Mouse (Mus musculus) ES-E14 (cell line): ENCODE results near the gene Hspb11. TPM values are rescaled to one million over a fixed set of nuclear protein-coding genes. Genes with fewer than 3 reads are reported as not detected.

Experiments used
- DNase-seq: peaks from one replicate; pipeline ENCODE4 v3.0.0-alpha.2; 2013; ENCODE audit warnings: low read depth, low spot score
- H3K27ac ChIP-seq: 2 replicates; pipeline ENCODE4 v1.5.1; 2012; ENCODE audit warnings: low read depth, mild to moderate bottlenecking, low read length, moderate library complexity, mixed read lengths; ENCODE audit not compliant: poor library complexity, insufficient read depth, severe bottlenecking
- H3K36me3 ChIP-seq: 2 replicates; pipeline ENCODE4 v1.6.1; 2012; ENCODE audit warnings: mild to moderate bottlenecking, low read length, moderate library complexity, mixed read lengths; ENCODE audit not compliant: control insufficient read depth, poor library complexity, insufficient read depth, severe bottlenecking
- H3K4me1 ChIP-seq, 2 experiments: fragments of 150-350 bp in 1 of 2; sonication (generic) in 1 of 2; 2 replicates each; pipeline ENCODE4 v1.6.1; 2012; ENCODE audit warnings: low read length in 2 of 2, mild to moderate bottlenecking in 1 of 2, mixed read lengths in 1 of 2; ENCODE audit not compliant: control insufficient read depth in 2 of 2, insufficient read depth in 2 of 2, poor library complexity in 1 of 2
- H3K4me3 ChIP-seq, 2 experiments: fragments of 150-350 bp in 1 of 2; sonication (generic) in 1 of 2; 2 replicates each; pipeline ENCODE4 v1.5.1; 2012; ENCODE audit warnings: low read length in 2 of 2, low read depth in 1 of 2, mild to moderate bottlenecking in 1 of 2, mixed read lengths in 1 of 2; ENCODE audit not compliant: insufficient read depth in 1 of 2, poor library complexity in 1 of 2, severe bottlenecking in 1 of 2
- H3K9ac ChIP-seq: 2 replicates; pipeline ENCODE4 v1.6.1; 2012; ENCODE audit warnings: low read depth, mild to moderate bottlenecking, low read length, mixed read lengths; ENCODE audit not compliant: poor library complexity, insufficient read depth, severe bottlenecking
- H3K9me3 ChIP-seq: fragments of 150-350 bp; sonication (generic); 2 replicates; pipeline ENCODE4 v1.6.1; 2012; ENCODE audit warnings: low read depth, mild to moderate bottlenecking, low read length; ENCODE audit not compliant: control insufficient read depth, insufficient read depth
- CHD2 ChIP-seq: IDR thresholded peaks from 2 replicates; pipeline ENCODE4 v1.6.1; 2014; ENCODE audit warnings: mild to moderate bottlenecking, low read depth, low read length, inconsistent platforms
- HCFC1 ChIP-seq: IDR thresholded peaks from 2 replicates; pipeline ENCODE4 v1.6.1; 2012; ENCODE audit warnings: low read length, inconsistent platforms, borderline replicate concordance; ENCODE audit not compliant: insufficient read depth
- MAFK ChIP-seq: IDR thresholded peaks from 2 replicates; pipeline ENCODE4 v1.6.1; 2014; ENCODE audit warnings: mild to moderate bottlenecking, low read depth, low read length, inconsistent platforms; ENCODE audit not compliant: insufficient read depth
- ZC3H11A ChIP-seq: IDR thresholded peaks from 2 replicates; pipeline ENCODE4 v1.6.1; 2012; ENCODE audit warnings: low read depth, mild to moderate bottlenecking, inconsistent platforms, low read length, borderline replicate concordance
- ZNF384 ChIP-seq: IDR thresholded peaks from 2 replicates; pipeline ENCODE4 v1.6.1; 2012; ENCODE audit warnings: low read depth, low read length, inconsistent platforms
- in situ Hi-C, 2 experiments: fragments of 600-800 bp; cut with MboI; formaldehyde crosslinking; loops; one replicate each; pipeline ENCODE4 v1.15.1; 2025; ENCODE audit warnings: low sequenced_read_pairs in 2 of 2, inconsistent platforms in 1 of 2; ENCODE audit not compliant: unreplicated experiment in 2 of 2
- total RNA-seq: library from RNA; depleted of rRNA; stranded (reverse); fragments of 300-350 nt; gene quantifications from 2 replicates; pipeline ENCODE4 v1.2.3, GENCODE M21; 2012

The Hspb11 gene
- total RNA-seq, 1 experiment, result 9.4 TPM

GRCm38 (mm10) chr4:107243365-107244333, 9.7 kb upstream of the Hspb11 start:
- Histone ChIP-seq H3K4me1 (no peaks in the 10 kb centered on the region), H3K9ac (no peak overlapping the region), H3K27ac (no peak overlapping the region), H3K4me3 (no peak overlapping the region), H3K36me3 (peaks cover 9% of the 10 kb centered on the region), H3K9me3 (no peaks in the 10 kb centered on the region)
- in situ Hi-C loops, result no loop called here
- DNase-seq, result no peak
- TF ChIP-seq MAFK (no peak), ZNF384 (no peak), HCFC1 (no peak), CHD2 (no peak), ZC3H11A (no peak)

GRCm38 (mm10) chr4:107245368-107245767, 8.0 kb upstream of the Hspb11 start:
- Histone ChIP-seq H3K9me3 (no peaks in the 10 kb centered on the region), H3K27ac (no peak overlapping the region), H3K36me3 (peaks cover 5% of the 10 kb centered on the region; the same call in 1 of the 2 replicates), H3K4me1 (no peaks in the 10 kb centered on the region), H3K4me3 (no peak overlapping the region), H3K9ac (no peak overlapping the region)
- no peak for TF ChIP-seq HCFC1
- TF ChIP-seq MAFK, result no peak
- TF ChIP-seq ZC3H11A, result no peak
- TF ChIP-seq ZNF384, result no peak
- TF ChIP-seq CHD2, result no peak
- in situ Hi-C loops, result no loop called here
- DNase-seq, result no peak

GRCm38 (mm10) chr4:107246040-107246439, 7.4 kb upstream of the Hspb11 start:
- Histone ChIP-seq H3K9ac (no peak overlapping the region), H3K4me1 (no peaks in the 10 kb centered on the region), H3K36me3 (0 out of 2 replicates have a peak, but pooled peaks cover 2% of the 10 kb centered on the region), H3K27ac (no peak overlapping the region), H3K9me3 (no peaks in the 10 kb centered on the region), H3K4me3 (no peak overlapping the region)
- no peak for TF ChIP-seq ZNF384
- no peak for TF ChIP-seq MAFK
- TF ChIP-seq CHD2, result no peak
- TF ChIP-seq ZC3H11A, result no peak
- no peak for TF ChIP-seq HCFC1
- in situ Hi-C loops, result no loop called here
- no peak for DNase-seq

- no peak for DNase-seq
- TF ChIP-seq HCFC1 (no peak), MAFK (no peak), ZNF384 (no peak), ZC3H11A (no peak), CHD2 (no peak)
- H3K9me3 ChIP-seq, result no peaks in the 10 kb centered on the region
- H3K4me3 ChIP-seq, result no peak overlapping the region
- H3K4me1 ChIP-seq, result no peaks in the 10 kb centered on the region
- in situ Hi-C loops, result no loop called here
- 0 out of 2 replicates have a peak, but pooled peaks cover 2% of the 10 kb centered on the region for H3K36me3 ChIP-seq
- no peak overlapping the region for H3K9ac ChIP-seq
- no peak overlapping the region for H3K27ac ChIP-seq
These were observed 6.3 kb upstream of the Hspb11 start for GRCm38 (mm10) chr4:107247110-107247509.
